Mouse (Mus musculus): ENCODE measurements around the gene Cntn3. TPM values are rescaled to one million over a fixed set of nuclear protein-coding genes. Genes with fewer than 3 reads are reported as not detected.

Cntn3 gene
- total and polyA plus RNA-seq, 3 experiments = not detected

- no peak overlapping the region for H3K4me2 ChIP-seq (ENCODE audit: insufficient read depth, low read depth, poor library complexity, severe bottlenecking)
- H3K79me2 ChIP-seq (replicated peaks; ENCODE audit: control insufficient read depth, extremely low read depth, insufficient read depth, poor library complexity, severe bottlenecking) = no peaks in the 10 kb centered on the region
- dilution Hi-C loops (cut with MboI; ENCODE audit: extremely low pct_ligation_motif_present, extremely low pct_unique_long_range_greater_than_20kb, low sequenced_read_pairs) = no loop called here
- no peak overlapping the region for H3K9ac ChIP-seq (ENCODE audit: insufficient read depth, low read depth)
- H3K27me3 ChIP-seq (replicated peaks) = no peaks in the 10 kb centered on the region
- H3K4me1 ChIP-seq (ENCODE audit: control insufficient read depth in 1 of 2, insufficient read depth in 2 of 2) = no peaks in the 10 kb centered on the region
- no peak for TF ChIP-seq EP300 (IDR thresholded peaks at IDR 0.05; ENCODE audit: low read length)
- no peak for TF ChIP-seq PAX5 (IDR thresholded peaks at IDR 0.05; ENCODE audit: low read length)
- TF ChIP-seq USF2 (conservative IDR thresholded peaks at IDR 0.05; ENCODE audit: low read depth, low read length) = no peak
- TF ChIP-seq CHD1 (IDR thresholded peaks at IDR 0.05; ENCODE audit: low read depth, low read length) = no peak
- no peak for TF ChIP-seq GABPA (IDR thresholded peaks at IDR 0.05; ENCODE audit: insufficient replicate concordance, low read depth, low read length)
- TF ChIP-seq NRF1 (IDR thresholded peaks at IDR 0.05; ENCODE audit: low read depth, low read length) = no peak
- TF ChIP-seq ZMIZ1 (IDR thresholded peaks at IDR 0.05; ENCODE audit: low read depth, low read length) = no peak
- TF ChIP-seq E2F4 (IDR thresholded peaks at IDR 0.05; ENCODE audit: insufficient replicate concordance, low read depth, low read length) = no peak
- H3K9me3 ChIP-seq (replicated peaks; ENCODE audit: low read length) = peaks cover 30% of the 10 kb centered on the region
- no peak overlapping the region for H3K4me3 ChIP-seq (replicated peaks in 1 of 3; ENCODE audit: low read depth in 2 of 3, low read length in 2 of 3, poor library complexity in 1 of 3)
- in situ Hi-C loops (cut with MboI; ENCODE audit: low pct_ligation_motif_present, low pct_unique_long_range_greater_than_20kb, low sequenced_read_pairs) = no loop called here
- no peaks in the 10 kb centered on the region for H3K36me3 ChIP-seq (replicated peaks in 1 of 2; ENCODE audit: control insufficient read depth in 1 of 2, insufficient read depth in 1 of 2, low read length in 1 of 2)
- DNase-seq (ENCODE audit: extremely low read depth) = no peak
- no peak overlapping the region for H3K27ac ChIP-seq (ENCODE audit: insufficient read depth, low read depth)
These were observed 184.3 kb downstream of the Cntn3 start for GRCm38 (mm10) chr6:102388590-102388989.

GRCm38 (mm10) chr6:102372112-102372511, 200.8 kb downstream of the Cntn3 start:
- no peak for DNase-seq (ENCODE audit: extremely low read depth)
- no peaks in the 10 kb centered on the region for H3K4me1 ChIP-seq (ENCODE audit: control insufficient read depth in 1 of 2, insufficient read depth in 2 of 2)
- dilution Hi-C loops (cut with MboI; ENCODE audit: extremely low pct_ligation_motif_present, extremely low pct_unique_long_range_greater_than_20kb, low sequenced_read_pairs) (no loop called here), in situ Hi-C loops (cut with MboI; ENCODE audit: low pct_ligation_motif_present, low pct_unique_long_range_greater_than_20kb, low sequenced_read_pairs) (no loop called here)
- H3K36me3 ChIP-seq (replicated peaks in 1 of 2; ENCODE audit: control insufficient read depth in 1 of 2, insufficient read depth in 1 of 2, low read length in 1 of 2) = no peaks in the 10 kb centered on the region
- no peak overlapping the region for H3K4me3 ChIP-seq (replicated peaks in 1 of 3; ENCODE audit: low read depth in 2 of 3, low read length in 2 of 3, poor library complexity in 1 of 3)
- H3K79me2 ChIP-seq (replicated peaks; ENCODE audit: control insufficient read depth, extremely low read depth, insufficient read depth, poor library complexity, severe bottlenecking) = no peaks in the 10 kb centered on the region
- no peak for TF ChIP-seq ZMIZ1 (IDR thresholded peaks at IDR 0.05; ENCODE audit: low read depth, low read length)
- TF ChIP-seq USF1 (IDR thresholded peaks at IDR 0.05; ENCODE audit: low read depth, low read length) = no peak
- TF ChIP-seq E2F4 (IDR thresholded peaks at IDR 0.05; ENCODE audit: insufficient replicate concordance, low read depth, low read length) = no peak
- no peak for TF ChIP-seq CTCF (conservative IDR thresholded peaks at IDR 0.05 in 1 of 2, IDR thresholded peaks at IDR 0.05 in 1 of 2; ENCODE audit: low read depth in 2 of 2, low read length in 2 of 2)
- no peak for TF ChIP-seq ETS1 (conservative IDR thresholded peaks at IDR 0.05; ENCODE audit: low read depth, low read length)
- no peak for TF ChIP-seq NRF1 (IDR thresholded peaks at IDR 0.05; ENCODE audit: low read depth, low read length)
- H3K4me2 ChIP-seq (ENCODE audit: insufficient read depth, low read depth, poor library complexity, severe bottlenecking) = no peak overlapping the region
- H3K9me3 ChIP-seq (replicated peaks; ENCODE audit: low read length) = peaks cover 52% of the 10 kb centered on the region
- no peaks in the 10 kb centered on the region for H3K27me3 ChIP-seq (replicated peaks)
- no peak overlapping the region for H3K9ac ChIP-seq (ENCODE audit: insufficient read depth, low read depth)
- no peak overlapping the region for H3K27ac ChIP-seq (ENCODE audit: insufficient read depth, low read depth)

- no peak for TF ChIP-seq MAFK (IDR thresholded peaks at IDR 0.05; ENCODE audit: insufficient replicate concordance, low read length)
- no peak for TF ChIP-seq NELFE (IDR thresholded peaks at IDR 0.05; ENCODE audit: low read depth, low read length)
- TF ChIP-seq EP300 (IDR thresholded peaks at IDR 0.05; ENCODE audit: low read length) = no peak
- no peak for TF ChIP-seq BHLHE40 (IDR thresholded peaks at IDR 0.05; ENCODE audit: low read depth, low read length)
- no peak for TF ChIP-seq IRF4 (IDR thresholded peaks at IDR 0.05; ENCODE audit: low read depth, low read length)
- TF ChIP-seq GABPA (IDR thresholded peaks at IDR 0.05; ENCODE audit: insufficient replicate concordance, low read depth, low read length) = no peak
- TF ChIP-seq PAX5 (IDR thresholded peaks at IDR 0.05; ENCODE audit: low read length) = no peak
- no peak overlapping the region for H3K4me3 ChIP-seq (replicated peaks in 1 of 3; ENCODE audit: low read depth in 2 of 3, low read length in 2 of 3, poor library complexity in 1 of 3)
- no peak for DNase-seq (ENCODE audit: extremely low read depth)
- H3K27ac ChIP-seq (ENCODE audit: insufficient read depth, low read depth) = no peak overlapping the region
- H3K27me3 ChIP-seq (replicated peaks) = no peaks in the 10 kb centered on the region
- in situ Hi-C loops (cut with MboI; ENCODE audit: low pct_ligation_motif_present, low pct_unique_long_range_greater_than_20kb, low sequenced_read_pairs) = no loop called here
- dilution Hi-C loops (cut with MboI; ENCODE audit: extremely low pct_ligation_motif_present, extremely low pct_unique_long_range_greater_than_20kb, low sequenced_read_pairs) = no loop called here
- H3K4me1 ChIP-seq (ENCODE audit: control insufficient read depth in 1 of 2, insufficient read depth in 2 of 2) = no peaks in the 10 kb centered on the region
- H3K4me2 ChIP-seq (ENCODE audit: insufficient read depth, low read depth, poor library complexity, severe bottlenecking) = no peak overlapping the region
- peaks cover 32% of the 10 kb centered on the region for H3K9me3 ChIP-seq (replicated peaks; ENCODE audit: low read length)
- no peaks in the 10 kb centered on the region for H3K36me3 ChIP-seq (replicated peaks in 1 of 2; ENCODE audit: control insufficient read depth in 1 of 2, insufficient read depth in 1 of 2, low read length in 1 of 2)
- H3K9ac ChIP-seq (ENCODE audit: insufficient read depth, low read depth) = no peak overlapping the region
- H3K79me2 ChIP-seq (replicated peaks; ENCODE audit: control insufficient read depth, extremely low read depth, insufficient read depth, poor library complexity, severe bottlenecking) = no peaks in the 10 kb centered on the region
These were observed 209.0 kb downstream of the Cntn3 start for GRCm38 (mm10) chr6:102363880-102364279.

Measured in CH12.LX (cell line).